Mouse (Mus musculus) embryo, embryonic 10.5 days (tissue): ENCODE results near the gene Per1.

ENCODE experiments used
- DNase-seq: peaks from one replicate; pipeline ENCODE4 v3.0.0-alpha.2; 2015; ENCODE audit warnings: low spot score

Per1 gene

GRCm38 (mm10) chr11:69064259-69065133 is 30.5 kb upstream of the Per1 start:
- DNase-seq: no peak

DNA sequence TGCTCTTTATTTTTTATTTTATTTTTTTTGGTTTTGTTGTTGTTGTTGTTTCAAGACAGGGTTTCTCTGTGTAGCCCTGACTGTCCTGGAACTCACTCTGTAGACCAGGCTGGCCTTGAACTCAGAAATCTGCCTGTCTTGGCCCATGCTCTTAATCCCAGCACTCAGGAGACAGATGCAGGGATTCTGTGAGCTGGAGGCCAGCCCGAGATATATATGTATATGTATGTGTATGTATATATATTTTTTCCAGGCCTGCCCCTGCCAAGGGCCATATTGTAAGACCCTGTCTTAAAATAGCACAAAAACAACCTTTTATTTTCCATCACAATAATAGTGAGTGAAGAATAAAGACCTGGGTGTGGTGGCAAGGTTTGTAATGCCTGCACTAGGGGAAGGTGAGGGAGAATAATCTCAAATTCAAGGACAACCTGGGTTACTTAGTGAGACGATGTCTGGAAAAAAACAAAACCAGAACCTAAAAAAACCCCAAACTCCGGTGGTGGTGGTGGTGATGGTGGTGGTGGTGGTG is 29.6 kb upstream of the Per1 start:
- no peak for DNase-seq

- DNase-seq: peak; percentile 40
Measured at GRCm38 (mm10) chr11:69066163-69066861, 28.7 kb upstream of the Per1 start.

DNA sequence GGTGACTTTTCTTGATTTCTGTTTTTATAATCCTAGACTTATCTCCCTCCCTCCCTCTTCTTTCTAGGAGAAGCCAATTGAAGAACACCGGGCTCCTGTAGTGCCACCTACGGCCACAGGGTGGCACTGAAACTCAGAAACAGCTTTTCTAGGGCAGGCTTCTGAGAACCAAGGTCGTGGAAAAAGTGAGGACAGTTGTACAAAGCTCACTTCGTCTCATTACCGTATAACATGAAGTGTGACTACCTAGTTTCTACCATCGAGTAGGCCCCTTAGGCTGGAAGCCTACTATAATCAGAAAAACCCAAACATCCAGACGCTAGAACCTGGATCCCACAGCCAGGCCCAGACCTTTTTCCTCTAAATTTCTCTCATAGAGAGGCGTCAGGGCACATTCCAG is 28.1 kb upstream of the Per1 start:
- DNase-seq: peak; percentile 97

DNA sequence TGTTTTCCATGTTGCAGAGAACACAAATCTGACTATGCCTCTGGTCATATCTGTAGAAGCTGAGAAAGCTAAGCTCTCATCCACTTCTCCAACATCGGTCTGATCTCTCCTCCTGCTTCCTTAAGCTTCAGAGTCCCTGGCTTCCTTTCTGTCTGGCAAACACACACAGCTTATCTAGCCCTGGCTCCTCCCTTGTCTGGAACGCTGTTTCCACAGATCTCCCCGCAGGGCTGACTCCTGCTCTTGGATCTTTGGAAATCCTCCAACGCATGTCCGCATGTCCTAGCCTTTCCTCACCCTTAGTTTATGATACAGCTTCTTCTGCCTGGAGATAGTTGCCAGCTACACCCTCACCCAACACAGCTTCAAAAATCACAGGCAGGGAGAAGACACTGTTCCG is 27.4 kb upstream of the Per1 start:
- DNase-seq: no peak

- DNase-seq: peak; percentile 72
Measured at GRCm38 (mm10) chr11:69070093-69070492, 24.9 kb upstream of the Per1 start.

DNA sequence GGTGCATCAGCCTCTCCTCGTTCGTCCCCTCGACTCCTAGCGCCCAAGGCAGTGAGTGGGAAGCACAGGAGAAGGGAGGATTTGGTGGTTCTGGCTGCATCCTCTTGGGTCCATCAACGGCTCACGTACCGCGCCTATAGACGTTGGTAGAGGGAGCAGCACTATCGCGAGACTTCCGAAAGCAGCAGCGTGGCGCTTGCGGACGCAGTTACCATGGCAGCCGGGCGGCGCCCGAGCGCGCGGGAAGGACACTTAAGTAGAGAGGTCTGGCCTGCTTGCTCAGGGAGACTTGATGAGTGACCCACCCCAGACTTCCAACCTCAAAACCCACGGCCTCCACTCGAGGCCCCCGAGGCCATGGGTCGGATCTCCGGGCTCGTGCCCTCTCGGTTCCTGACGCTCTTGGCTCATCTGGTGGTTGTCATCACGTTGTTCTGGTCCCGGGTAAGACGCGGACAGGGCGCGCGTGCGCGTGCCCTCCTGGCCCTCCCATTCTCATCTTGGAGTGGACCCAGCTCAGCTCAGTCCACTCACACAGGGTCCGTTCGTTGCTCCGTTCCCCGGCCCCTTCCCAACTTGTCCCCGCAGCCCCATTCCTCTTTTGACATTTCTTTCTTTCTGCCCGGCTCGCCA is 24.3 kb upstream of the Per1 start, which contains the start of gene Tmem107:
Gene Tmem107 (plus strand): TSS at position 217 of the 633 bp plus-strand sequence.
- DNase-seq: peak; percentile 97

GRCm38 (mm10) chr11:69071262-69071661 is 23.8 kb upstream of the Per1 start:
- DNase-seq: no peak

DNA sequence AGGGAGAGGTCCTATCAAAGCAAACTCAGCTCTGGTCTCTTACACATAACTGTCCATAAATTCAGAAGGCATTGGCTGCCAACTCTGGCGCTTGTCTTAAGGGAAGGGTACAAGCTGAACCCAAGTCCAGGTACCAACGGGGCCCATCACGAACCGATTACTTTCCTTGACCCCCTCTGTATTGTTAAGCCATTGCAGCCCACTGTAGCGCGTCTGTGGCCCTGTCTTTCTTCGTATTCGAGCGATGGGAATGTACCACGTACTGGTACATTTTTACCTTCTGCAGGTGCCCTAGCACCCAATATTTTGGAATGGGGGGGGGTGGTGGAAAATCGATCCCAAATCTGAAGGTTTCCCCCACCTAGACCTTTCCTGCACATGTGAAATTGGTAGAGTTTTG is 22.8 kb upstream of the Per1 start:
- DNase-seq: no peak

- DNase-seq: no peak
Measured at GRCm38 (mm10) chr11:69072666-69073064, 22.4 kb upstream of the Per1 start.

DNA sequence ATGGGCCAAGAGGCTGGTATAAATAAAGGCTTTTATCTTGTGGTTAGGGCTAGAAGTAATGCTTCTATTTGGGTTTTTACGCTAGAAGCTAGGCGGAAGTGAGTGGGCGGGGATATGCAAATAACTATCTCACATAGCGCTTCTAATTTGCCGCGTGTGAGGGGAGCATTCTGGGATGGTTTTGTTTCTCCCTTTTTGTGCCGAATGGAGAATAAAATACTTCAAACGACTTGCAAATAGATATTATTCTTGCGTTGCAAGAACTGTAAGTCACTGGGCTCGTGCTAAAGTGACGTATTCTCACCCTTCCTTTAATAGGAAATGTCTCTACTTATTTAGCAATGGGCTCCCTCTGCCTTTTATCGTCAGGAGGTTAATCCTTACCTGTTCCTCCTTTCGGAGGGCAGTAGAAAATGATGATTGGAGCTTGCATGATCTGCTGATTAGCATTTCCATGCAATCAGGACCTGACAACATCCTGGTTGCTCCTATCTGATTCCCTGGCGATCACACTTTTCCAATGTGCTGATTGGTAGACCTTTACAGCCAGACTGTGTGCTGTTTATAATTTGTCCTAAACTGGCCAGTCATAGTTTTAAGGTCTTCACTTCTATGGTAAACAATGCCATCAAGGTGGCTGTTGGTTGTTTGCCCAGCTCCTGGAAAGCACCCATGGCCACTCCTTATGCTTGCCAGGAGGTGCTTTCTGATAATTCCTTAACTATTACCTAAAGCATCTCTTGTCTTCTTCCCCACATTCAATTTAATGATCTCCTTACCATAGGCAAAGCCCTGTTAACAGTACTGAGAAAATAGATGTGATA is 21.7 kb upstream of the Per1 start:
- peak; percentile 97 for DNase-seq

DNA sequence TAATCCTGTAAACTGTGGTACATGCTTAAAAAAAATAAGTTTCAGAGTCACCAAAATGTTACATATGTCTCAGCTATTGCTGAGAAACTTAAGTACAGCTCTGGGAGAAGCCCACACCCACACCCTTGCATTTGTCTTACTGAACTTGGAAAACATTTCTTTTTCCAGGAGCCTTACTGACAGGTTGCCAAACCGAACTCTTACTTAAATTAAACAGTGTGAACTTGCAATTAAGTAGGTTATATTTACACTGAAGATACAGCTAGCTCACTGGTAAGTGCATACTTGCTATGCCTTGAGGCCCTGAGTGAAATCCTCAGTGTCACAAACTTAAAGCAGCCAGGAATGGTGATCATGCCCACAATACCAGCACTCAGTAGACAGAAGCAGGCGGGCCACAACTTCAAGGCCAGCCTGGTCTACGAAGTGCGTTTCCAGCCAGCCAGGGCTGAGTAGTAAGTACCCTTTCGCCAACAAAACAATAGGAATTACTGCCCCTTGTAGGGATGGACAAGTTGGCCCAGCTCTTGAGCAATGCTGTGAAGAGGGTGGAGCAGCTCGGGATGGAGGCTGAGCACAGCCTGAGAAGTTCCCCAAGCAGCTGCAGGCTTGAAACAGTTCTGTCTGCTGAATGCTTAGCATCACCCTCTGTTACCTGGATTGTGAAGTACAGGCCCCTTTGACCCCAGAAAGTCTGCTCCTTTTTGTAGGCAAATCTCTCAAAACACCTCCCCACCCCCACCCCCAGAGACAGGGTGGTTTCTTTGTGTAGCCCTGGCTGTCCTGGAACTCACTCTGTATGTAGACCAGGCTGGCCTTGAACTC is 20.9 kb upstream of the Per1 start:
- no peak for DNase-seq

DNA sequence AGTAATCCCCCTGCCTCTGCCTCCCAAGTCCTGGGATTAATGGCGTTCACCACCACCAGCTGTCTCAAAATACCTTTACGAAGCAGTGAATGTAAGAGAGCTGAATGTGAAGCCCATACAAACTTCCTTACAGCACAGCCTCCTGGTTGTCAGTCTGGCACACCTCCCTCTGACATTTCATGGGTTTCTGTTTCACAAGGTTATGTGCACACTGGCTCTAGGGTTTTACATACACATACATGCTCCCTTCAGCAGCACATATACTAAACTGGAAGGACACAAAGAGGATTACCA is 20.3 kb upstream of the Per1 start:
- no peak for DNase-seq

- DNase-seq: peak; percentile 71
Measured at GRCm38 (mm10) chr11:69075764-69076479, 19.1 kb upstream of the Per1 start.

- DNase-seq: no peak
Measured at GRCm38 (mm10) chr11:69076572-69076971, 18.4 kb upstream of the Per1 start.

DNA sequence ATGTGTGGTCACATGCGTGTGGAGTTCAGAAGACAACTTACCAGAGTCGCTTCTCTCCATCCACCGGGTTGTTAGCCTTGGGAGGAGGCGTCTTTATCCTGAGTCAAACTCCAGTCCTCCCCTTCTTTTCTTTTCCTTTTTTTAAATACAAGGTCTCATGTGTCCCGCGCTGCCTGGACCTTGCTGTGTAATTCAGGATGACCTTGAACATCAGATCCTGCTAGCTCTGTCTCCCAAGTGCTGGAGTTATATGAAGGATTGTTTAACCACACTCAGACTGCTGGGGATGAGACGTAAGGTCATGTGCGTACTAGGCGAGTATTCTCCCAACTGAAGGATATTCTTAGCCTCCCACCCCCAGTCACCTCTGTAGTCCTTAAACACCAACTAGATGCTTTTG is 17.7 kb upstream of the Per1 start:
- no peak for DNase-seq

DNA sequence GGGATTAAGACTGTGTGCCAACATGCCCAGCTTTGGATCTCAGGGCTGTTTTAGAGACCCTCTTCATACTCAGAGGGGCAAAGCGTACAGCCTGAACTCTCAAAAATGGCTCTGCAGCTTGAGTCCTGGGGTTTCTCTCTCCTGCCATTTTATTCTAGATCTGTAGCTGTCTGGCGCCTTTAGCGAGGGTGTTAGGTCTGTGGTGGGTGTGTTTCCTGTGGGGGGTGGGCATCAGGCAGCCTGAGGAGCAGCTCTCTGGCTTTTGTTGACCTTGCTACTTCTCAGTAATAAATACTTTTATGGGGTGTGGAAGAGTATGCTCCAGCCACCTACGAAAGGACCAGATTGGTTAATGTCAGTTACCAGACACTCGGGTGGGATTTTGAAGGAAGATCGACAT is 17.0 kb upstream of the Per1 start:
- DNase-seq: no peak

GRCm38 (mm10) chr11:69078805-69079438 is 16.1 kb upstream of the Per1 start:
- DNase-seq: peak; percentile 35

GRCm38 (mm10) chr11:69080102-69080854 is 14.7 kb upstream of the Per1 start:
- no peak for DNase-seq
